Comparison of ENCODE assay signal across 9 mouse cellular contexts in genomic region chr8:57340840-57341540, GRCm38 (mm10). TPM values are rescaled to one million over a fixed set of nuclear protein-coding genes. Genes with fewer than 3 reads are reported as not detected.
DNase-seq lines count a peak whose midpoint lies in the region; ATAC-seq and TF ChIP-seq lines count a peak whose summit lies in the region.
"Had no signal": no experiment of that assay in that cellular context is flagged by ENCODE, and none has a peak within 500 bp of the region (broad histone marks: within the 10 kb centered on the region; RNA-seq: fewer than 3 reads in every experiment).

No protein-coding gene starts in this region.

- WGBS in kidney, postnatal 0 days, result 3% methylated on average over 41 of the region's 41 CpGs
- WGBS in forebrain, embryonic 12.5 days, result 0% methylated on average over 39 of the region's 41 CpGs
- WGBS in hindbrain, embryonic 15.5 days, result under 1% methylated on average over 41 of the region's 41 CpGs

- H3K27me3 ChIP-seq in kidney, postnatal 0 days (ENCODE audit: insufficient read depth, low read length), result peaks cover 96% of the 10 kb centered on the region
- peaks cover 99% of the 10 kb centered on the region for H3K27me3 ChIP-seq in forebrain, embryonic 12.5 days
- peaks cover 99% of the 10 kb centered on the region for H3K27me3 ChIP-seq in hindbrain, embryonic 15.5 days
- H3K27me3 ChIP-seq in myocyte (ENCODE audit: control insufficient read depth, insufficient read depth, insufficient read length), result peaks cover 34% of the 10 kb centered on the region
- H3K27me3 ChIP-seq: CH12.LX had no signal

- H3K36me3 ChIP-seq in kidney, postnatal 0 days (ENCODE audit: insufficient read depth, low read length), result no peaks in the 10 kb centered on the region
- no peaks in the 10 kb centered on the region for H3K36me3 ChIP-seq in forebrain, embryonic 12.5 days (replicated peaks)
- H3K36me3 ChIP-seq in hindbrain, embryonic 15.5 days, result no peaks in the 10 kb centered on the region
- H3K36me3 ChIP-seq in myocyte (ENCODE audit: control insufficient read depth, insufficient read depth), result no peaks in the 10 kb centered on the region

- peak overlapping the region; percentile 26 for H3K4me3 ChIP-seq in kidney, postnatal 0 days (replicated peaks; ENCODE audit: low read depth, low read length)
- H3K4me3 ChIP-seq in forebrain, embryonic 12.5 days (replicated peaks), result peak overlapping the region; percentile 23
- H3K4me3 ChIP-seq in hindbrain, embryonic 15.5 days, result peak overlapping the region; percentile 13; the same call in 1 of the 2 replicates
- H3K4me3 ChIP-seq in myocyte, result no peak overlapping the region

- no peak for DNase-seq in kidney, postnatal 0 days (ENCODE audit: low spot score)
- no peak for DNase-seq in kidney, postnatal 36 days
- DNase-seq in thymus, postnatal 36 days, result no peak
- DNase-seq in cerebellum, adult 11 months, result no peak

- no peaks in the 10 kb centered on the region for H3K9me3 ChIP-seq in kidney, postnatal 0 days (replicated peaks; ENCODE audit: low read length)
- H3K9me3 ChIP-seq in forebrain, embryonic 12.5 days, result no peaks in the 10 kb centered on the region
- no peaks in the 10 kb centered on the region for H3K9me3 ChIP-seq in hindbrain, embryonic 15.5 days

- H3K4me2 ChIP-seq in kidney, postnatal 0 days (ENCODE audit: low read length), result peak overlapping the region; percentile 43
- H3K4me2 ChIP-seq in forebrain, embryonic 12.5 days, result peak overlapping the region; percentile 37
- H3K4me2 ChIP-seq in hindbrain, embryonic 15.5 days, result peak overlapping the region; percentile 30
- peak overlapping the region; percentile 2 for H3K4me2 ChIP-seq in myocyte (ENCODE audit: low read depth)

- TF ChIP-seq CTCF in kidney, postnatal 0 days (IDR thresholded peaks at IDR 0.05; ENCODE audit: low read depth), result no peak

- no peaks in the 10 kb centered on the region for H3K79me2 ChIP-seq in myocyte (ENCODE audit: control insufficient read depth, insufficient read depth)

- ATAC-seq in kidney, postnatal 0 days (replicated peaks; ENCODE audit: low FRiP score, low read depth), result peak; percentile 56
- ATAC-seq in forebrain, embryonic 12.5 days (ENCODE audit: low FRiP score), result 0 out of 2 replicates have a peak, but pooled peaks have one; percentile 25
- ATAC-seq in hindbrain, embryonic 15.5 days (ENCODE audit: low FRiP score, low read depth), result no peak
- no peak for ATAC-seq in frontal cortex, adult (ENCODE audit: low TSS enrichment)

- H3K9ac ChIP-seq in kidney, postnatal 0 days (ENCODE audit: low read depth, low read length), result no peak overlapping the region
- no peak overlapping the region for H3K9ac ChIP-seq in forebrain, embryonic 12.5 days
- H3K9ac ChIP-seq in hindbrain, embryonic 15.5 days, result no peak overlapping the region

- no peak for TF ChIP-seq POLR2A in myocyte (IDR thresholded peaks at IDR 0.05; ENCODE audit: insufficient read length, low read depth)

- H3K4me1 ChIP-seq in kidney, postnatal 0 days (replicated peaks; ENCODE audit: insufficient read depth, low read length), result 0 out of 2 replicates have a peak, but pooled peaks cover 3% of the 10 kb centered on the region
- peaks cover 9% of the 10 kb centered on the region for H3K4me1 ChIP-seq in forebrain, embryonic 12.5 days
- peaks cover 8% of the 10 kb centered on the region for H3K4me1 ChIP-seq in hindbrain, embryonic 15.5 days (replicated peaks)

- H3K27ac ChIP-seq in kidney, postnatal 0 days, result no peak overlapping the region
- H3K27ac ChIP-seq in forebrain, embryonic 12.5 days, result no peak overlapping the region
- no peak overlapping the region for H3K27ac ChIP-seq in hindbrain, embryonic 15.5 days (replicated peaks)

- H3ac ChIP-seq in myocyte (ENCODE audit: control insufficient read depth, insufficient read length), result no peak overlapping the region

TF ChIP-seq in myocyte, 11 proteins besides CTCF, POLR2A, EP300 and RAD21:
- TF ChIP-seq MAX (IDR thresholded peaks at IDR 0.05; ENCODE audit: low read depth) (no peak), TCF3 (IDR thresholded peaks at IDR 0.05; ENCODE audit: insufficient read length, low read depth) (no peak), MYOG (IDR thresholded peaks at IDR 0.05; ENCODE audit: control insufficient read depth in 1 of 3, insufficient read depth in 1 of 3, insufficient read length in 2 of 3, low read depth in 2 of 3) (no peak), MYOD1 (IDR thresholded peaks at IDR 0.05; ENCODE audit: control insufficient read depth in 1 of 3, insufficient read length in 2 of 3, low read depth in 2 of 3) (no peak), TCF12 (IDR thresholded peaks at IDR 0.05; ENCODE audit: insufficient read depth, poor library complexity, severe bottlenecking) (no peak), REST (IDR thresholded peaks at IDR 0.05; ENCODE audit: insufficient read depth, insufficient read length) (no peak), POLR2AphosphoS2 (IDR thresholded peaks at IDR 0.05; ENCODE audit: insufficient read length, low read depth) (no peak), SRF (IDR thresholded peaks at IDR 0.05; ENCODE audit: control insufficient read depth, insufficient read length, low read depth) (no peak), E2F4 (IDR thresholded peaks at IDR 0.05; ENCODE audit: insufficient read depth) (no peak), CEBPB (IDR thresholded peaks at IDR 0.05; ENCODE audit: insufficient read depth, poor library complexity, severe bottlenecking) (no peak), USF1 (IDR thresholded peaks at IDR 0.05; ENCODE audit: low read depth) (no peak)

RNA-seq across cellular contexts. Expression of gene Hand2, which starts 20.2 kb away (rescaled TPM):
- polyA plus RNA-seq in kidney, postnatal 0 days (2015; fragmentation: Nextera tagmentation; extraction: Ambion mirVana), result not detected in 2 replicates
- polyA plus RNA-seq in forebrain, embryonic 12.5 days (2016; fragmentation: Nextera tagmentation; extraction: Ambion mirVana), result not detected in 2 replicates
- polyA plus RNA-seq in hindbrain, embryonic 15.5 days (2015; fragmentation: Nextera tagmentation; extraction: Ambion mirVana), result not detected in 2 replicates
- not detected for polyA plus RNA-seq in myocyte (2012; fragmentation: generic; extraction: Trizol)

Comparison
In these comparisons a context has a peak if more than half of its experiments do, and no peak if none do; other contexts are left out.
1. ATAC-seq: peak in kidney, postnatal 0 days (single experiment) and forebrain, embryonic 12.5 days (single experiment); none in hindbrain, embryonic 15.5 days (single experiment) and frontal cortex, adult (single experiment).
2. Peak in every context shown above with its lines, with median percentiles within 50 percentile points of each other: H3K4me2 ChIP-seq.